Mouse (Mus musculus): ENCODE results near the gene Ppm1g.

The Ppm1g gene

GRCm38 (mm10) chr5:31220448-31221303, at the start of gene Ppm1g:
TSS of gene Ppm1g (minus strand) at chr5:31220687.
- DNase-seq (ENCODE audit: low read depth, low spot score) = peak; percentile 98

GRCm38 (mm10) chr5:31267686-31268085, 47.2 kb upstream of the Ppm1g start:
- DNase-seq (ENCODE audit: low read depth, low spot score) = no peak

- DNase-seq (ENCODE audit: low read depth, low spot score) = no peak
These were observed 45.6 kb upstream of the Ppm1g start for GRCm38 (mm10) chr5:31266101-31266500.

- DNase-seq (ENCODE audit: low read depth, low spot score) = no peak
These were observed 37.1 kb upstream of the Ppm1g start for GRCm38 (mm10) chr5:31257616-31258015.

- DNase-seq (ENCODE audit: low read depth, low spot score) = no peak
These were observed 35.5 kb upstream of the Ppm1g start for GRCm38 (mm10) chr5:31255971-31256370.

GRCm38 (mm10) chr5:31255381-31255780, 34.9 kb upstream of the Ppm1g start:
- DNase-seq (ENCODE audit: low read depth, low spot score) = no peak

- DNase-seq (ENCODE audit: low read depth, low spot score) = no peak
These were observed 34.4 kb upstream of the Ppm1g start for GRCm38 (mm10) chr5:31254901-31255300.

GRCm38 (mm10) chr5:31254452-31254851, 34.0 kb upstream of the Ppm1g start:
- peak; percentile 30 for DNase-seq (ENCODE audit: low read depth, low spot score)

- no peak for DNase-seq (ENCODE audit: low read depth, low spot score)
These were observed 33.3 kb upstream of the Ppm1g start for GRCm38 (mm10) chr5:31253806-31254205.

- peak; percentile 21 for DNase-seq (ENCODE audit: low read depth, low spot score)
These were observed 32.5 kb upstream of the Ppm1g start for GRCm38 (mm10) chr5:31252795-31253545.

- peak; percentile 23 for DNase-seq (ENCODE audit: low read depth, low spot score)
These were observed 31.7 kb upstream of the Ppm1g start for GRCm38 (mm10) chr5:31252151-31252550.

GRCm38 (mm10) chr5:31251541-31252101, 31.1 kb upstream of the Ppm1g start, which contains the start of gene Krtcap3:
TSS of gene Krtcap3 (plus strand) at chr5:31251691.
- peak; percentile 82 for DNase-seq (ENCODE audit: low read depth, low spot score)

- no peak for DNase-seq (ENCODE audit: low read depth, low spot score)
These were observed 30.2 kb upstream of the Ppm1g start for GRCm38 (mm10) chr5:31250716-31251115.

- DNase-seq (ENCODE audit: low read depth, low spot score) = no peak
These were observed 21.7 kb upstream of the Ppm1g start for GRCm38 (mm10) chr5:31242191-31242590.

- no peak for DNase-seq (ENCODE audit: low read depth, low spot score)
These were observed 21.1 kb upstream of the Ppm1g start for GRCm38 (mm10) chr5:31241522-31242034.

- DNase-seq (ENCODE audit: low read depth, low spot score) = peak; percentile 99
These were observed 20.4 kb upstream of the Ppm1g start, which contains the start of the genes Nrbp1 and Gm9970 for GRCm38 (mm10) chr5:31240637-31241521. TSS of gene Nrbp1 (plus strand) at chr5:31240864. TSS of gene Gm9970 (minus strand) at chr5:31241232.

GRCm38 (mm10) chr5:31226641-31227040, 6.2 kb upstream of the Ppm1g start:
- no peak for DNase-seq (ENCODE audit: low read depth, low spot score)

GRCm38 (mm10) chr5:31222696-31223095, 2.2 kb upstream of the Ppm1g start:
- no peak for DNase-seq (ENCODE audit: low read depth, low spot score)

GRCm38 (mm10) chr5:31221304-31221945, 938 bp upstream of the Ppm1g start:
- DNase-seq (ENCODE audit: low read depth, low spot score) = peak; percentile 78

GRCm38 (mm10) chr5:31219911-31220447, 508 bp downstream of the Ppm1g start:
- peak; percentile 82 for DNase-seq (ENCODE audit: low read depth, low spot score)
